Mouse (Mus musculus): Measurements from ENCODE around the gene Retreg1.

DNA sequence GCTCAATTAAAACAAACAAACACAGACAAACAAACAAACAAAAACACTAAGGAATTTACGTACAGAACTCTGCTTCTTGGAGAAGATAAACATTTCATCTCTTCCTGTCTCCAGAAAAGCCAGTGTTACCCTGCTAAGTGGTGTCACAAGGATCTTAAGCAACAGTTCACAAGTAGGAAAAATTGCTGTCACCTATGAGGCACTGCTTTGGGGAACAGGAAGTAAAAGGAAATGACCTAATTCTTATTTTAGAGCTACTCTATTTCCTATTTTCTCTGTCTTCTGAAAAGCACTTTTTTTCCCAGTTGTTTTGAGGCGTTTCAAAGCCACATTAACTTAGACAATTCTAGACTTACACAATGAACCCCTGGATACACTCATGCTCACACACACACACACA is 12.6 kb upstream of the Retreg1 start:
- no peak for TF ChIP-seq CTCF (IDR thresholded peaks at IDR 0.05; ENCODE audit: insufficient read depth, low read length)
- TF ChIP-seq POLR2A (IDR thresholded peaks at IDR 0.05; ENCODE audit: borderline replicate concordance, extremely low read depth, low read depth, low read length) = no peak
